Mouse (Mus musculus) forebrain, embryonic 13.5 days (tissue): ENCODE data around the gene 3830417A13Rik. TPM values are rescaled to one million over a fixed set of nuclear protein-coding genes. Genes with fewer than 3 reads are reported as not detected.

Source experiments
- ATAC-seq: fragments of 200-750 bp; cut with Nextera tagmentation; 2 replicates; pipeline ENCODE4 v1.8.0; 2017
- H3K27ac ChIP-seq: fragments of 300-500 bp; sonication (generic); 2 replicates; pipeline ENCODE4 v1.5.1; 2015; ENCODE audit warnings: inconsistent platforms, mild to moderate bottlenecking, moderate library complexity
- H3K27me3 ChIP-seq: fragments of 300-500 bp; sonication (generic); 2 replicates; pipeline ENCODE4 v1.6.1; 2015; ENCODE audit warnings: mild to moderate bottlenecking, inconsistent platforms
- H3K36me3 ChIP-seq: fragments of 300-500 bp; sonication (generic); 2 replicates; pipeline ENCODE4 v1.6.1; 2015; ENCODE audit warnings: mild to moderate bottlenecking, inconsistent platforms; ENCODE audit not compliant: poor library complexity, severe bottlenecking
- H3K4me1 ChIP-seq: fragments of 300-500 bp; sonication (generic); 2 replicates; pipeline ENCODE4 v1.6.1; 2015; ENCODE audit warnings: inconsistent platforms
- H3K4me2 ChIP-seq: fragments of 300-500 bp; sonication (generic); 2 replicates; pipeline ENCODE4 v1.6.1; 2015; ENCODE audit warnings: inconsistent platforms, mild to moderate bottlenecking, moderate library complexity
- H3K4me3 ChIP-seq: fragments of 300-500 bp; sonication (generic); 2 replicates; pipeline ENCODE4 v1.5.1; 2015; ENCODE audit warnings: mild to moderate bottlenecking, inconsistent platforms
- H3K9ac ChIP-seq: fragments of 300-500 bp; sonication (generic); 2 replicates; pipeline ENCODE4 v1.6.1; 2015; ENCODE audit warnings: mild to moderate bottlenecking, inconsistent platforms
- H3K9me3 ChIP-seq: fragments of 300-500 bp; sonication (generic); replicated peaks from 2 replicates; pipeline ENCODE4 v1.6.1; 2016; ENCODE audit warnings: inconsistent platforms
- WGBS: fragments of 180-500 bp; shearing (Covaris S2); methylation state at CpG from one replicate; pipeline ENCODE4 v1.1.7; 2015; 5-methylcytosine and 5-hydroxymethylcytosine counted together
- polyA plus RNA-seq: library from polyadenylated mRNA; unstranded; fragments of >200 nt; fragmentation: Nextera tagmentation; extraction: Ambion mirVana; gene quantifications from 2 replicates; pipeline ENCODE4 v1.2.1, GENCODE M21; 2015

Gene 3830417A13Rik
- not detected in 2 replicates for polyA plus RNA-seq

DNA sequence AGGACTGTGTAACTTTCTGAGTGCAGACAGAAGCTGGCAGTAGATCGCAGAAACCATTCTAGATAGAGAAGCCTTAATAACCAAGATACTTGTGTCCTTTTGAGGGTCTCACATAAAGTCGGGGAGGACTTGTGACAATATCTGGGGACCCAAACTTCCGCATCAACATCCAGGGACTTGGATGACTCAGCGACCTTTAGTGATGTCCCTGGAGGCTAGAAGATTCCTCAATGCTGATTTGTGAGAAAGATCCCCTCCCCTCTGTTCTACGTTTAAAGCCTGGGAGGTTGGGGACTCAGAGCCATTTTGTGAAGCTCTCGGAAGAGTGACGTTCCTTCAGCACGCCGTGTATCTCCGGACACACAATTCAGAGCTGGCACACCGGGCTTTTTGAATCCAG is at the start of gene 3830417A13Rik:
Gene 3830417A13Rik (plus strand): TSS at position 301 of the 400 bp plus-strand sequence.
- Histone ChIP-seq H3K4me2 (no peak within 1 kb of the TSS), H3K9ac (no peak within 1 kb of the TSS), H3K27ac (no peak within 1 kb of the TSS), H3K4me1 (no peaks in the 10 kb centered on the region), H3K4me3 (no peak within 1 kb of the TSS), H3K9me3 (no peaks in the 10 kb centered on the region), H3K27me3 (no peaks in the 10 kb centered on the region), H3K36me3 (no peaks in the 10 kb centered on the region)
- WGBS, result 88% methylated on average over 11 of the region's 11 CpGs
- ATAC-seq, result no peak

GRCm38 (mm10) chrX:64152098-64152497 is 21.2 kb upstream of the 3830417A13Rik start, which contains the start of gene Gm6760:
TSS of gene Gm6760 (minus strand) at chrX:64152198.
- no peak within 1 kb of the TSS for H3K4me2 ChIP-seq
- no peak within 1 kb of the TSS for H3K27ac ChIP-seq
- H3K9me3 ChIP-seq, result no peaks in the 10 kb centered on the region
- 70% methylated on average over 2 of the region's 2 CpGs for WGBS
- no peaks in the 10 kb centered on the region for H3K4me1 ChIP-seq
- no peak for ATAC-seq
- no peaks in the 10 kb centered on the region for H3K27me3 ChIP-seq
- no peak within 1 kb of the TSS for H3K9ac ChIP-seq
- no peaks in the 10 kb centered on the region for H3K36me3 ChIP-seq
- no peak within 1 kb of the TSS for H3K4me3 ChIP-seq

DNA sequence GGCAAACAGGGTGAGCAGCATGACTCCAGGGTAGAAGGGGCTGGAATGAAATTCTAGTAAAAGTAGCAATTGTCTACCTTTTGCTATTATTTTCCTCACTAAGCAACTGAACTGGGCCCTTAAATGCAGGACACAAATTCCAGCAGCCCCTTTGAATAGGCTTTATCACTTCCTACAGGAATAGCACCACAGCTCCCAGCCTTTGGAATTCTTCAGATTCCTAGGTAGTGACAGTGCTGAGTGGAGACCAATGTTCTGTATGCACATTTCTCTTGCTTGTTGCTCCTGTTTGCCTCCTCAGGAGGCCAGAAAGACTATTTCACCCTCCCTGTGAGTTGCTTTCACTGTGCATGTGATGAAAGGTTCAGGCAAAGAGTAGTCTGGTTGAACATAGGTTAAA is 7.9 kb downstream of the 3830417A13Rik start:
- no peaks in the 10 kb centered on the region for H3K4me1 ChIP-seq
- H3K27me3 ChIP-seq, result no peaks in the 10 kb centered on the region
- H3K27ac ChIP-seq, result no peak overlapping the region
- no peak overlapping the region for H3K4me3 ChIP-seq
- H3K36me3 ChIP-seq, result no peaks in the 10 kb centered on the region
- no peak overlapping the region for H3K9ac ChIP-seq
- no peaks in the 10 kb centered on the region for H3K9me3 ChIP-seq
- no peak overlapping the region for H3K4me2 ChIP-seq
- no peak for ATAC-seq

Other genes starting within 250 kb of the 3830417A13Rik start
- gene Gm6760, start 21.4 kb upstream of the 3830417A13Rik start, polyA plus RNA-seq, result not detected in 2 replicates
- 5.2 and 6.0 TPM in 2 replicates for gene Slitrk4, start 103.4 kb downstream of the 3830417A13Rik start, polyA plus RNA-seq